Mouse (Mus musculus) ES-CJ7 (cell line): Measurements from ENCODE around the gene Slc25a28.
A peak's percentile ranks its signal among the peaks of the same experiment; 100 is the strongest.

ENCODE experiments used
- DNase-seq: peaks from one replicate; pipeline ENCODE4 v3.0.0; 2011; ENCODE audit warnings: low read depth, low spot score

Gene Slc25a28

DNA sequence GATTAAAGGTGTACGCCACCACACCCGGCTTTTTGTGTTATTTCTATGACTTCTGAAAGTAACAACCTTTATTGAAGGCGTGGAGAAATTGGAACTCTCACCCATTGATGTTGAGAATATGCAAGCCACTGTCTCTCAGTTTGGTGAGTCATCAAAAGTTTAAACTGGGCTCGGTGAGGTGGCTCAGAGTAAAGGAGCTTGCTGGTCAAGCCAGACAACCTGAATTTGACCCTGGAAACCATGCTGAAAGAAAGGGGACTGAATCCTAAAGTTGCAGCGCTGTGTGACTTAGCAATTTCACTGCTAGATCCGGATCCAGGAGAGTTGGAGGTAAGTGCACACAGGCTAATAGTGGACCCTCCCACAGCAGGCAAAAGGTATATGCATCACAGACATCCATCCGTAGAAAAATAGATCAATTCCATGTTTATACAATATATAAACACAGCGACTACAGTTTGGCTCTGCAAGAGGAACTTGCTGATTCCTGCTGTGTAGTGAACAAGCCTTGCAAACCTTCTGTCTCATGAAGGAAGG is 3.9 kb upstream of the Slc25a28 start:
- DNase-seq = no peak

DNA sequence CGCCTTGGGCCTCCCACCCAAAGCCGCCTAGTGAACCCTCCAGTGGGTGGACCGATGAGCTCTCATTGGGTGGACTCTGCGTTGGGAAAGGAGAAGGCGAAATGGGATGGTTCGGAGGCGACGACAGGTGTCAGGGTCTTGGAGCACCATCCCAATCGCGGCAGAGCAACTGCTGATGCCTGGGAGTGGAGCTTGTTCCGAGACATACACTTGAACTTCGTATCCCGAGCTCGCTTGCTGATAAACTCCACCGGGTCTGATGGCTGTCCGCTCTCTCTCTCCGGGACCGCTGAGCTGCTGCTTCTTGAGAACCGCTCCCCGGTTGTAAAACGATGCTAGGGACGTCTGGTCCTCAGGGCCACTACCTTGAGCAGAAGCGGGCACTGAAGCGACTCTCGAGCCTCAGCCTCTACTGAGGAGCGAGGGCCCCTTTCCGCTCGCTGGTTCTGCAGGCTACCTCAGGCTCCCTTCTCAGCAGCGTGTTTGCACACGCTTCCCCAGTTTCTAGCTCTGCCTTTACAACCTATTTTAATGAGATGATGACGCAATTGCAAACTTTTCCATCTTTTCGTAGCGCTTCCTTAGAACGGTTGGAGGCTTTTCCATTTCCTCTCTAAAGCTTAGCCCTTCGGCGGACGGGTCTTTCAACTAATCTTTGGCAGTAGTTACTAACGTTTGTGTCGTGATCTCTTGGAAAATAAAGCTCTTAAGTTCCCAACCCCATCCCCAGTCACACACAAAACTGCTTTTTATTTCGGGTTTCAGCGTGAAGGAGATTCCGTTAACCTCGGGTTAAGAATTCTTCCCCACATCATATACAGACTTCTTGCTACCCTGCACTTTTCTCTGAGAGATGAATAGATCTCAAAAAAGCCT is 1.1 kb upstream of the Slc25a28 start:
- DNase-seq = peak; percentile 32

DNA sequence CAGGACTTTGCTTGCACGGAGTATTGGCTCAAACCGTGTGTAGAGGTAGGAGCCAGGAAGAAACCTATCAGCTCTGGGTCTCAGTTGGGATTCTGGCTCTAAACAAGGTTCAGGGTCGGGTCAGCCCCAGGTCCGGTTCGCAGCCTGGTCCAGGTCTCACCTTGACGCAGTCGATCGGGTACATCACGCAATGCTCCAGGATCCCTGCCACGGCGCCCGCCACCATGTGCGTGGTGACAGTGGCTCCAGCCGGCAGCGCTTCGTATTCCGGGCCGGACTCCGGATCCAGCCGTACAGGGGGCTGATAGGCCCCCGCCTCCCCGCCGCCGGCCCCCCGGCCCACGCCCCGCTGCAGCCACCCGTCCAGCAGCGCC is 378 bp downstream of the Slc25a28 start:
- peak; percentile 26 for DNase-seq

DNA sequence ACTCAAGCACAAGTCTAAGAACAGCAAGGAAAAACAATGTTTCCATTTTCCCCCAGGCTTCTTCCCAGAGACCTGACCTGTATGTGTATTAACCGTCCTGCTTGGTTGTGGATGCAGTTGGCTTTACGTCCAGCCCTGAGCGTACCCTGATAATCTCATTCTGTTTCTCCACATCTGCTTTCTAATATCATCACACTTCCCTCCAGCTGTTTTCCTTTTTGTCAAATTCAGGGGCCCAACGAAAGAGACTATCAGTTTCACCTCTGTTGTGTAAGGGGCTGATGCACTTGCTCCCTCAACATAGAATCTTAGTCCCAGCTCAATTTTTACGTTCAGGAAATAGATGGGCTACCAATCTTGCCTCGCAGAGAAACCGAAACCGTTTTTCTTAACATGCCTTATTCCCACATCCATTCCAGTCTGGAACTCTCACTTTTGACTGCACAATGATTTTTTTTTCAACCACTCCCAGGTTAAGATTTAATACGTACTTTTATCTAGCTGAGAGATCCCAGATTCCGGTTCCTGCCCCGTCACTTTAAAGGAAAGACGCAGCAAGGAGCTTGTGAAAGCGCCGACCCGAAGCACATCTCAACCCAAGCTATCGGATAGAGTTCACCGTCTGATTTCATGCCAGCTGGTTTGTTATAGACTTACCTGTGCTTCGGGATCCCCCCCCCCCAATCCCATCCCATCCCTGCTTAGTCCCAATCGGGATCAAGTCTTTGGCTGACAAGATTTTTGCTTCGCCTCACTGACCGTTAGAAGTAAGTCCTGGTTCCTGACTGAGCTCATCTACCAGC is 967 bp downstream of the Slc25a28 start:
- DNase-seq = no peak

DNA sequence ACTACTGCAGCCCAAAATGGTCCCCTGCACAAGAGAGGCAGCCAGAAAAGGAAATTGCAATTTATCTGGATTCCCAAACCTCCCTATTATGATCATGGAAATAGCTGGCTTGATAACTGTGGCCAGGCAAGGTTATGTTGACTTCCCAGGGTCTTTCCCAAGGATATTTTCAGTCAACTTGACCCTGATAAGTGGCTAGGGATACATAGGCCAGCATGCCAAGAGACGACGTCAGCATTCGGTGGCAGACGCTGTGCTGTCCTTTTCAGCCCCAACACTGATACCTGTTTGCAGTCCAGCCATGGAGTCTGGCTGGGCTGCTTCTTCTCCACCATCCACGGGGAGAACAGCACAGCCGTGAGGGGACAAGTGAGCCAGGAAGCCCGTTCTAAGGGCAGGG is 3.6 kb downstream of the Slc25a28 start:
- no peak for DNase-seq

DNA sequence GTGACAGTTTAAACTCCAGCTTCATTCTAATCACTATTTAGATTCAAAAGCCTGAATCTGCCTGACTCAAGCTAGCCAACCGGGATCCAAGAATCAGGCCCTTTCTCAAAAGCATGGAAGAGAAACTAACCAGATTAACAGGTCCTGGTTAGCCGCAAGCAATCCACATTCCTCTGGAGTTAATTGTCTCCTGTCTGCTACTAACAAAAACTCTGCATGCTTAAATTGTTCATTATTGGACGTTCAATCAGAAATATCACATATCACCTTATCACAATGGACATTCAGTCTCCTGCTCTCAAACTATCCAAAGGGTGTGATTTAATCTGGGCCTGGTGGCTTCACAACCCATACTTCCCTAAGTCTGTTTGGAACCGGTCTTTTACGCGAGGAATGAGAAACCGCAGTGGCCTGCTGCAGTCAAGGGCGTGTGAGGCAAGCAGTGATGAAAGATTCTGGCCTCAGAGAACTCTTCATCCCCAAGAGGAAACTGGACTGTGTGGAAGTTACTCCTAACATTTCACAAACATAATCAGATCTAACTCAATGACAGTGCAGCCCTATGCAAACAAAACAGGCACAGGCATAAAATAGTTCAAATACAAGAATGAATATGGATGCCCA is 5.4 kb downstream of the Slc25a28 start:
- no peak for DNase-seq

DNA sequence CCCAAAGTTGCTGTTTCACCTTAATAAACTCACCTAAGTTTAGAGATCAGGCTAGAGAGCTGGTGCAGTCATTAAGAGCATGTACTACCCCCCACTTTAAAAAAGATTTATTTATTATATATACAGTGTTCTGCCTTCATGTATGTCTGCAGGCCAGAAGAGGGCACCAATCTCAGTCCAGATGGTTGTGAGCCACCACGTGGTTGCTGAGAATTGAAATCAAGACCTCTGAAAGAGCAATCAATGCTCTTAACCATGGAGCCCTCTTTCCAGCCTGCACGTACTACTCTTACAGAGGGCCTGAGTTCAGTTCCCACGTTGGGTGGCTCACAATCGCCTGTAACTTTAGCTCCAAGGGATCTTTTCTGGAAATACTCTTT is 7.3 kb downstream of the Slc25a28 start:
- DNase-seq = peak; percentile 50

DNA sequence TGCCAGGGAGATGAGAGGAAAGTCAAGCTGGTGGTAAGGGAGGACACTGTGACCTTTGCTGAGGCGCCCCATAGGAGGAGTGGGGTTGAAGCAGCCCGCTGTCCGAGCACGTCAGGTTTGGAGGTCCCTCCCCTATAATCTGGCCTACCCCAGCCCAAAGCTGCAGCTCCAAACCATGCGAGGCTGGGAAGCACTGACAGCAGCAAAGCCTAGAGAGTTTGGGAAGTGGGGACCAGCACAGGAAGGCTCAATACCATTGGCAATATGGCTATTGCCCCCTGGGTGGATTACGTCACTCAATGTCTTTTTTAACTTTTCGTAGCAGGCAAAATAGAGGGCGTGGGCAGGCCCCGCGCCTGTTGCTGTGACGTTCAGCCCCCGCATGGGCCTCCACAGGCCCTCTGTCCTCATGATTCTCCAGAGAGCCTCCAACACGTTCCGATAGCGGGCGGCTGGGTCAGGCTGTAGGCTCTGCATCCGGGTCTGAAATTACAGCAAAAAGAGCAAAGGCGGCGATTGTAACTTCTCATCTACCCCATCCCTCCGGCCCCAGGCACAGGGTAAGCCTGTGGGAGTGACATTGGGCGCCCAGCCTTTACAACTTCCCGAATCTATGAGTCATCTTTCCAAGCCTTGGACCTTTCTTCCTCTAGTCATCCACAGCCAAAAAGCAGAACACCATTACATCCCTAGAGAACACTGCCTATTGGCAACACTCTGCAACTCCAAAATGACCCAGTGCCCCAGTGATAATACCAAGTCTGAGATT is 7.8 kb downstream of the Slc25a28 start:
- DNase-seq = no peak

DNA sequence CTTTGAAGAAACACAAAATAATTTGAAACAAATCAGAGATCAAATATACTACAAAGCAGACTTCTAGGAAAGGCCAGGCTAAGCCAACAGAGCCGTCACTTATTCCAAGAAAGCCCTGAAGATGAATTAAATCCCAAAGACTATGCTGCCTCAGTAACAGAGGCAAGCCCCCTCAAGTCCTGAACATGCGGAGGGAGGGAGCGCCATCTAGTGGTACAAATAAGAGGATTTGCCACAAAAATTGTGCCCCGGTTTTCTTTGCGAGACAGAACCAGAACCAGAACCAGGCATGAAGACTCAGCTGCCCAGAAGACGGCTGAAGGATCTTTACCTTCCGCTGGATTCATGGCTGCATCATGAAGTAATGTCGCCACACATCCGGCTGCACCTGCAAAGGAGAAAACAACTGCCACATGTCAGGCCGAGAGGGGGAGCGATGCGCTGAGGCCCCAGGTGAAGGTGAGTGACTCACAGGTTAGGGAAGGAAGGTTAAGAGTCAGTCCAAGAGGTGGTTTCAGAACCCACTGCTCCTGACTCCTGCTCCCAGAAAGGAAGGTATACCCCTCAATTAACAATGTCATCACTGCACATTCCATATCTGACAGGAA is 9.1 kb downstream of the Slc25a28 start:
- peak; percentile 69 for DNase-seq

DNA sequence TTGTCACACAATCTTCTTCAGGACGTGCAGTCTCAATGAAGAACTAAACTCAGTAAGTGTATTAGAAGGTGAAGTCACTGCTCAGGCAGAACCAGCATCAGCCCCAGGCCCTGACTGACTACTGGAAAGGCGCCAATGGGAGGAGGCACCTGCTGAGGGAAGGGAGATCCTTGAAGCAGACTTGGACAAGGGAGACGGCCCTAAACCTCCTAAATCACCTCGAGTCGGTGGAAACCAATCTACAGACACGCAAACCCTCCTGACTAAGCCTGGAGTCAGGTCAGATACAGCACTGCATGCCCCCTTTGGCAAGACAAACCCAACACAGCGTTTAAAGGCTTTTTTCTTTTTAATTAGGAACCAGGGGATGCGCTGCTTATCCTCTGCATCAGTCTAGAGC is 11.2 kb downstream of the Slc25a28 start:
- DNase-seq = no peak

DNA sequence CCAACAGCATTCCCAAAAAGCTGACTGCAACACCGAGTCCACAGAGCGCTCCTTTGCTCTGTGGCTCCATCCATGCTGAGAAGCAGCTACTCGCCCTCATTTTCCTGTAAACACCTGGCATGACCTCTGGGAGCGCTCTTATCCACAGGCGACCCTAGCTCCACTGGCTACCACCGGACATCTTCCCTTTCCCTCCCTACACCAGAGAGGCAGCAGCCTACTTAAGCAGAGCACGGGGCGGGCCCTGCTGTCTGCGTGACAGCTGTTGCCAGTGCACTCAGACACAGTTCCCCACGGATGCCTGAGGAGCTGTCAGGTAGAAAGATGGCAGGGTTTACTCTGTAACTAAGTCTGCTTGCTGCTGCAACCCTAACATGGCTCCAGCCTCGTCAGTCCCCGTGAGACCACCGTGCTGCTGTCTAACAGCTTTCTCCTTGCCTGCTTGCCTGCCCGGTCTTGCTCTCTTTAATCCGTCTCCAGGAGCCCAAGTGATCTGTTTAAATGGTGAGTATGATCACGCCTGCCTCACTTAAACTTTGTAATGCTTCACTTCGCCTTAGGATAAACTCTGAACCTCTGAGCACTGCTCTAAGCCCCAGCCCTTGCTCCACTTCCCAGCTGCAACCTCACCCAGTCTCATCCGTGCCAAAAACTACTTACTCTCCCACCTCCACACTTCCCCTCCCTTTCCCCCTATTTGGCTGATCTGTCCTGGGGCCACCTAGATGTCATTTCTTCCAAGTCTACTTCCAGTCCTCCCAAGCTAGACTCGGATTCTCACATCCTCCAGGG is 12.3 kb downstream of the Slc25a28 start:
- DNase-seq = peak; percentile 80

DNA sequence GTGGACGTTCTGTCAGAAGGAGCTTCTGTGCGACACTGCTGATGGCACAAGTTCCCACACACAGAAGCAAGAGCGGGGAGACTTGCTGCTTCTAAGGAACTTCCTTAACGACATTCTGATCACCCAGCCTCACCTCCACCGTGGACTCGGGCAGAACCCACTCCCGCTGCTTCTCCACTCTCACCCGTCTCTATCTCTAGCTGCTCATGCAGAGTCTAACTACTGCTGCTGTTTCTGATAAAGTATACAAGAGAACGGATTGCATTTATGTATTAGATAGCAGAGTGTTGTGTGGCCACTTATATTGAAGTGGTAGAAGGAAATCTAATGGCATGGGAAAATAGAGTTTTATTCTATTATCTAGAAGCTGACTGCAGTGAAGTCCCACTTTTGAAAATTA is 13.9 kb downstream of the Slc25a28 start:
- no peak for DNase-seq

DNA sequence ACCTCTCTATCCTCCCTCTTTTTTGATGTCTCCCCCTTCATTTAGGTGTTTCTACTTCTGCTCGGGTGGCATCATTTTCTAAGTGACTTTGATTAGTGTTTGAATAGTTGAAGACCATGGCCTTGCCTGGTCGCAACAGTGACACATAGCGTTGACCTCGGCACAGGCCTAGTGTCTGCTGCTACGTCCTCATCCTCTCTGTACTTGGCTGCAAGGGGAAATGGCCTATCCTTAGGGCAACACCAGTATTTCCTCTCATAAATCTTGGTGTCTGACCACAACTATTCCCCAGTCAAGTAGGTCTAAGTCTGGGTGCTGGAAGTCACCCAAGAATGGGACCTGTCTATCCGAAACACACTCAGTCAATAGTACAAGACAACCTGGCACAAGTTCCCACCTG is 15.0 kb downstream of the Slc25a28 start:
- DNase-seq = no peak

DNA sequence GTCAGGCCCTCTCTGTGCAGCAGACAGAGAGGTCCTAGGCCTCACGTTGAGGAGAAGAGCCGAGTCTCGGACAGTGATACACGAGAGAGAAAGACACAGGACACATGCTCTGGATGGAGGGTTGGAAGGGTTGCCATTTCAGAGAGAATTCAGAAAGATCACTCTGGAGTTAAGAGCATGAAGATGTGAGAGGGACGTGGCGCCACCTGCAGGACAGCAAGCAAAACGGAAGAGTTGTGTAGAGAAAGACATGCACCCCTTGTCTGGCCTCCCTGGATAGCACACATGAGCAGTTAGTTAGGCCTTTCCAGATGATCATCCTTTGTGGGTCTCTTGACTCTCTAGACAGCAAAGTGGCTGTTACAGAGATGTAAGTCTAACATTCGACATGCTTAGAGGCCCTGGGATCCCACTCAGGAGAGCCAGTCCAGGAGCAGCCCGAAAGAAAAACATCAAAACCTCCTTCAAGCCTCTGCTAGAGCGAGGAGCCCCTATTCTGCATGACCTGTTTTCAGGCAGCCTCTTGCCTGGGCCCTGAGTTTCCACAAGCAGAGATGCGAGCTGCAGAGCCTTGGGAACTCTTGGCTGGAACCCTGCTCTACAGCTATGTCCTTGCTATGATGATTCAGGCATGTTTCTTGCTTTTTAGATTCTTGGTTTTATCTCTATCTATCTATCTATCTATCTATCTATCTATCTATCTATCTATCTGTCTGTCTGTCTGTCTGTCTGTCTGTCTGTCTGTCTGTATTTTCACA is 18.8 kb downstream of the Slc25a28 start:
- DNase-seq = peak; percentile 86

DNA sequence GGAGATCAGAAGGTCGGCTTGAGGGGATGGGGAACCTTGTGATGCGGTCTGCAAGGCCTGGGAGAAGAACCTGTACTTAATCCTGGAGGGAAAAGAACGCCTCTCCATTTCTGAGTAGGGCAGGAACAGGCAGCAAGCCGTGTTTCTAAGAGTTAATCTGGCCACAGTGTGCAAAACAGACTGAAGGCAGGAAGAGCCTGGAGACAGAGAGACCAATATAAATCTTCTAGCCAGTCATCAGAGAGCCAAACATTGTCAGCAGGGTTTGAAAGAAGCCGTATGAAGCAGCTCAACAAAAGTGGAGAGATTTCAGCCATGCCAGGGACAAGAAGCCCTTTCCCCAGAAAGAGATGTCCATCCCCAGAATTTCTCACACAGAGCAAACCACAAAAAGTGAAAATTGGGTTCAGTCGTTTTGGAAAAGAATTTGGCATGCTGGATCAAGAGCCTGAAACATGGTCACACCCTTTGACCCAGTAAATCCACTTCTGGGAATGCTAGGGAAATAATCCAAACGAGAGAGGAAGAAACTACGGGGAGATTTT is 23.4 kb downstream of the Slc25a28 start:
- DNase-seq = no peak

DNA sequence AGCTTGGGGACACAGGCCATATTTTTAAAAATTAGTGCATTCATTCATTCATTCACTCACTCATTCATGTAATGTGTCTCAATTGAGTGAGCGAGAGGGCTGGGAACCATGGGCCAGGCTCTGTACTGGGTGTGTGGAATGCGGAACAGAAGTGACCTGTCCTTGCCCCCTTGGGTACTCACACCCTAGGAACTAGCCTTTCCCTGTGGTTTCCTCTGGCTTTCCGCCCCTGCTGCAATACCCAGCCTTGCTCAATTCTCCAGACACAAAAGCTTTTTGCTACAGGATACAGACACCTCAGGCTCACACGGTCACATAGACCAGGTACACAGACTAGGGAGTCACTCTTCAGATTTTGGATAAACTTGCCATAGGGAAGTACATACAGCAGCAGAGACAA is 26.3 kb downstream of the Slc25a28 start:
- no peak for DNase-seq

DNA sequence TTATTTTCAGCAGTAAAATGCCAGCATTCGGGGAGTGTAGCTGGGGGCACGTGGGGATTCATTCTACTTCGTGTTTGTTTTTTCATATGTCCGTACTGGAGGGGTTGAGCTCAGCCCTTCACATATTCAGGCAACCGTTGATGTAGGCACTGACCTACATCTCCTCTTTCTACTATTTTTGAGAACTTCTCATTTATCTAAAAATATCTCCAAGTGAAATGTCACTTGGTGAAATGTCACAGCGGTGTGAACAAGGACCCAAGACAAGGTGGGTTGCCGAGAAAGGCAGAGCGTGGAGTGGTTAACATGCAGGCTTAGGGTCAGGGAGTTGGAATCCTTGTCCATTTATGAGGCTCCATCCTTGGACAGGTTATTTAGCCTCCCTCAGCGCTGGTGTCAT is 27.4 kb downstream of the Slc25a28 start:
- DNase-seq = no peak

DNA sequence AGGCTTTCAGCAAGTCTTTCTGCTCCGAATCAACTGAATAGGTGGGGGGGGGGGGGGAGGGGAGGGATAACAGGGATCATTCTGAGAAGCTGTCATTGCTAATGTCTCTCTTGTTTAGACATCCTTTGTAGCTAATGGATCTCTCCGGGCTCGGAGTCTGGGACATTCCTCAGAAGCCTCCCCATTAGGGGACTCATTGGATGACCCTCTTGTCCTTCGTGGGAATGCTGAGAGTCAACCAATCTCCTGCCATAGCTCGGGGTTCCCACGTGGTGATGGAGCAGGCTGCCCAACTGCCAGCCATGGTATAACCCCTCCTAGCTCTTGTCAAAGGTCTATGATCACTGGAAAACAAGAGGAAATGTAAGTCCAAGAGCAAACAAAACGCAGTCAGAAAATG is 27.8 kb downstream of the Slc25a28 start:
- DNase-seq = no peak

DNA sequence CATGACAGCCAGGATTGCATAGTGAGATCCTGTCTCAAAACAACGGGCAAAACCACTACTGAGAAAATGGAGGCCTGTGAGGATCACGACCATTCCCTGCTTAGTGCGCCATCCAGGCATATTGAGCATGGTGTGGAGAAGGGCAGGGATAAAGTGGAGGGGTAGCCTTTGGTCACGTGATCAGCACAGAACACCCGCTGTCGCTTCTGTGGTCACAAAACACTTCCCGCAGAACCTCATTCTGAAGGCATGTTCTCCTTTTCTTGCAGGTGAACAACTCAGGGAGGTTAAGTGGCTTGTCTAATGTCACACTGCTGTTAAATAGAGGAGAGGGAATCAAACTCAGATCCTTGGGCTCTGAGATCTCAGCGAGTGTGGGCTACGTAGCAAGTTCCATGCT is 29.2 kb downstream of the Slc25a28 start:
- DNase-seq = no peak
